Mouse (Mus musculus): ENCODE measurements around the gene Wrap73. TPM values are rescaled to one million over a fixed set of nuclear protein-coding genes. Genes with fewer than 3 reads are reported as not detected.

Gene Wrap73
- total RNA-seq, 2 experiments from 2014 or later: 11.6 to 13.3 TPM

- no peak for DNase-seq
These were observed 42.8 kb downstream of the Wrap73 start for GRCm38 (mm10) chr4:154185001-154185400.

- DNase-seq: no peak
These were observed 43.9 kb downstream of the Wrap73 start for GRCm38 (mm10) chr4:154186002-154186537.

- DNase-seq: peak; percentile 33
These were observed 46.8 kb downstream of the Wrap73 start for GRCm38 (mm10) chr4:154188948-154189347.

- DNase-seq: no peak
These were observed 55.8 kb downstream of the Wrap73 start for GRCm38 (mm10) chr4:154197961-154198360.

GRCm38 (mm10) chr4:154198377-154198961 lies 56.3 kb downstream of the Wrap73 start:
- DNase-seq: no peak

- DNase-seq: no peak
These were observed 59.3 kb downstream of the Wrap73 start for GRCm38 (mm10) chr4:154201511-154201910.

- peak; percentile 21 for DNase-seq
These were observed 62.4 kb downstream of the Wrap73 start for GRCm38 (mm10) chr4:154204532-154204931.

- peak; percentile 79 for DNase-seq
These were observed 63.2 kb downstream of the Wrap73 start for GRCm38 (mm10) chr4:154205392-154205791.

- peak; percentile 77 for DNase-seq
These were observed 65.1 kb downstream of the Wrap73 start for GRCm38 (mm10) chr4:154207261-154207660.

GRCm38 (mm10) chr4:154209054-154209453 lies 66.9 kb downstream of the Wrap73 start:
- DNase-seq: peak; percentile 59

- DNase-seq: no peak
These were observed 67.7 kb downstream of the Wrap73 start for GRCm38 (mm10) chr4:154209825-154210224.

- DNase-seq: no peak
These were observed 69.3 kb downstream of the Wrap73 start for GRCm38 (mm10) chr4:154211459-154211858.

- DNase-seq: peak; percentile 88
These were observed 71.4 kb downstream of the Wrap73 start for GRCm38 (mm10) chr4:154213586-154213985.

- DNase-seq: no peak
These were observed 71.9 kb downstream of the Wrap73 start for GRCm38 (mm10) chr4:154214075-154214474.

Other genes starting within 250 kb of the Wrap73 start
- 10 to 100 TPM; 17.1 to 18.5 TPM for gene A430005L14Rik, start 185.1 kb upstream of the Wrap73 start, total RNA-seq (2021)
- 1 to 10 TPM; 5.8 to 6.2 TPM for gene Dffb, start 167.2 kb upstream of the Wrap73 start, total RNA-seq (2021)
- gene Cep104, start 167.2 kb upstream of the Wrap73 start, total RNA-seq (2021): 10 to 100 TPM; 24.1 to 26.4 TPM
- 10 to 100 TPM; 45.8 to 46.7 TPM for gene Lrrc47, start 130.6 kb upstream of the Wrap73 start, total RNA-seq (2021)
- gene Smim1, start 116.1 kb upstream of the Wrap73 start, total RNA-seq (2021): 10 to 100 TPM; 11.7 to 14.8 TPM
- not detected for gene Ccdc27, start 99.7 kb upstream of the Wrap73 start, total RNA-seq (2021)
- gene Trp73, start 2.2 kb upstream of the Wrap73 start, total RNA-seq (2021): not detected
- 100 to 1,000 TPM; 100 to 113 TPM for gene Tprgl, start 18.3 kb downstream of the Wrap73 start, total RNA-seq (2021)
- gene Megf6, start 28.4 kb downstream of the Wrap73 start, total RNA-seq (2021): 10 to 100 TPM; 50.0 to 52.8 TPM
- 1 to 10 TPM in 1 of 2 experiments, under 1 TPM in 1; 0.99 to 1.0 TPM for gene Arhgef16, start 159.3 kb downstream of the Wrap73 start, total RNA-seq (2021)
- not detected for gene B230104I21Rik, start 193.8 kb downstream of the Wrap73 start, total RNA-seq (2021)